12 mouse cellular contexts compared by ENCODE assay signal in the genomic region with DNA sequence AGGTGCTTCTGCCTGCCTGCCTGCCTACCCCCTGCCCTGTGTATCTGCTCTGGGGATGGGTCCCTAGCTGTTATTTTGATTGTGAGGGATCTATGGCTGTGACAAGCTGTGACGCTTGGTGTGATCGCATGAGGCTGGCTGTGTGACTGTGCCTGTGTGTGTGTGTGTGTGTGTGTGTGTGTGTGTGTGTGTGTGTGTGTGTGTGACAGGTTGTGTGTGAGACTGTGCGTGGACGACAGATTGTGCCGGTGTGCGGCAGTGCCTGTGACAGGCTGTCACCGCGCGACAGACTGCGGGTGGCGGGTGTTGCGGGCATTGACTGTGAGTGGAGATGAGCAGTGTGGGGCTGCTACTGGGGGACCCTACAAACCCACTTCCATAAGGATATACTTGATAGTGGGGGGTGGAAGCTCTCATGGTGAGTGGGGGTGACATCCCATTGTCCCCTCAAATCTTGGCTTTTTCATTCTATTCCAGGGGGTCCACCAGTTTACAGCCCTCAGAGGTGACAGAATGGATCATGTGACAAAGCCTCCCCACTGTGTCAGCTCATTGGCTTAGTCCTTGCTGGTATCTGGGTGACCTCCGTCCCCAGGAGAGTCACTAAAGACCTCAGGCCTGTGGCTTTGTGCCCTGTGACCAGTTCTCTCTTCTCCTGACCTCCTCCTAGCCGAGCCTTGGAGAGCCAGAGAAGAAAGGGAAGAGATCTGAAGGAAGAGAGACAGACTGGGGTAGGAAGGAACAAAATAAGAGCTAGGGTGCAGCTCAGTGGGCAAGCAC. TPM values are rescaled to one million over a fixed set of nuclear protein-coding genes. Genes with fewer than 3 reads are reported as not detected.
A peak's percentile ranks its signal among the peaks of the same experiment; 100 is the strongest.
DNase-seq lines count a peak whose midpoint lies in the region; ATAC-seq and TF ChIP-seq lines count a peak whose summit lies in the region.
"Had no signal": no experiment of that assay in that cellular context is flagged by ENCODE, and none has a peak within 500 bp of the region (broad histone marks: within the 10 kb centered on the region; RNA-seq: fewer than 3 reads in every experiment).

No protein-coding gene starts in this region.

- no peak overlapping the region for H3K9ac ChIP-seq in forebrain, embryonic 11.5 days (ENCODE audit: low read length)
- H3K9ac ChIP-seq in forebrain, embryonic 14.5 days (ENCODE audit: low read length) = peak overlapping the region; percentile 77
- H3K9ac ChIP-seq: neural tube, embryonic 15.5 days had no signal

- no peak overlapping the region for H3K4me2 ChIP-seq in forebrain, embryonic 11.5 days (ENCODE audit: low read depth, low read length, severe bottlenecking)
- H3K4me2 ChIP-seq in forebrain, embryonic 14.5 days (ENCODE audit: low read length) = peak overlapping the region; percentile 55

- peaks cover 28% of the 10 kb centered on the region for H3K4me1 ChIP-seq in forebrain, embryonic 10.5 days
- peaks cover 3% of the 10 kb centered on the region; the same call in 1 of the 2 replicates for H3K4me1 ChIP-seq in forebrain, embryonic 11.5 days (replicated peaks; ENCODE audit: control insufficient read depth, insufficient read depth, low read length)
- peaks cover 61% of the 10 kb centered on the region for H3K4me1 ChIP-seq in brown adipose tissue, adult 24 weeks (ENCODE audit: control insufficient read depth, insufficient read depth, insufficient read length, low read length)
- H3K4me1 ChIP-seq in forebrain, embryonic 14.5 days (ENCODE audit: control insufficient read depth, insufficient read depth, low read length) = peaks cover 64% of the 10 kb centered on the region

- 1% methylated on average over 13 of the region's 14 CpGs for WGBS in forebrain, embryonic 10.5 days
- WGBS in forebrain, embryonic 11.5 days = 4% methylated on average over 14 of the region's 14 CpGs
- 12% methylated on average over 14 of the region's 14 CpGs for WGBS in forebrain, embryonic 14.5 days

- ATAC-seq in forebrain, embryonic 11.5 days (replicated peaks; ENCODE audit: low FRiP score) = no peak
- peak; percentile 57 for ATAC-seq in forebrain, embryonic 14.5 days

- no peak overlapping the region for H3K27ac ChIP-seq in forebrain, embryonic 10.5 days
- H3K27ac ChIP-seq in forebrain, embryonic 11.5 days (ENCODE audit: low read depth, low read length) = no peak overlapping the region
- H3K27ac ChIP-seq in left cerebral cortex, adult 2 months = peak overlapping the region; percentile 85
- peak overlapping the region; percentile 75 for H3K27ac ChIP-seq in brown adipose tissue, adult 24 weeks (replicated peaks; ENCODE audit: low read depth, low read length)
- peak overlapping the region; percentile 78 for H3K27ac ChIP-seq in forebrain, embryonic 14.5 days (ENCODE audit: low read depth, low read length)

- peaks cover 100% of the 10 kb centered on the region for H3K27me3 ChIP-seq in forebrain, embryonic 10.5 days (ENCODE audit: poor library complexity, severe bottlenecking)
- peaks cover 91% of the 10 kb centered on the region for H3K27me3 ChIP-seq in forebrain, embryonic 11.5 days (ENCODE audit: control insufficient read depth, insufficient read depth, low read length)
- peaks cover 48% of the 10 kb centered on the region for H3K27me3 ChIP-seq in forebrain, embryonic 14.5 days (replicated peaks; ENCODE audit: control insufficient read depth, insufficient read depth, low read length)

- H3K36me3 ChIP-seq in forebrain, embryonic 10.5 days (replicated peaks) = no peaks in the 10 kb centered on the region
- H3K36me3 ChIP-seq in forebrain, embryonic 11.5 days (ENCODE audit: control insufficient read depth, insufficient read depth, low read length) = no peaks in the 10 kb centered on the region
- H3K36me3 ChIP-seq in forebrain, embryonic 14.5 days (ENCODE audit: control insufficient read depth, insufficient read depth, low read length) = 0 out of 2 replicates have a peak, but pooled peaks cover 2% of the 10 kb centered on the region
- H3K36me3 ChIP-seq: neural tube, embryonic 15.5 days had no signal

- peak; percentile 15 for DNase-seq in forebrain, embryonic 10.5 days (ENCODE audit: extremely low spot score, low spot score)
- DNase-seq in forebrain, embryonic 11.5 days (ENCODE audit: low spot score) = no peak
- peak in 1 of 2 experiments; percentile 41 for DNase-seq in left cerebral cortex, adult 2 months (ENCODE audit: extremely low spot score in 1 of 2, low spot score in 2 of 2)
- no peak for DNase-seq in left cerebral cortex, postnatal 4 days
- no peak for DNase-seq in forebrain, embryonic 14.5 days (ENCODE audit: low spot score)
- DNase-seq in spleen, adult 12 weeks (ENCODE audit: low spot score) = no peak
- no peak for DNase-seq in adrenal gland, adult 18-20 months (ENCODE audit: low spot score in 2 of 2)
- DNase-seq: adrenal gland, adult 8-10 months; kidney, postnatal 10 days; midbrain, embryonic 14.5 days had no signal

- H3K4me3 ChIP-seq in forebrain, embryonic 10.5 days = no peak overlapping the region
- no peak overlapping the region for H3K4me3 ChIP-seq in forebrain, embryonic 11.5 days (ENCODE audit: low read depth, low read length)
- H3K4me3 ChIP-seq in left cerebral cortex, adult 2 months = no peak overlapping the region
- no peak overlapping the region for H3K4me3 ChIP-seq in brown adipose tissue, adult 24 weeks (ENCODE audit: insufficient read depth, low read depth, low read length)
- H3K4me3 ChIP-seq in forebrain, embryonic 14.5 days (ENCODE audit: low read depth, low read length) = no peak overlapping the region
- H3K4me3 ChIP-seq: neural tube, embryonic 15.5 days had no signal

- intact Hi-C loops in left cerebral cortex, adult 2 months (cut with DNase I) = no loop called here
- intact Hi-C loops in left cerebral cortex, postnatal 4 days (cut with DNase I) = no loop called here

- no peaks in the 10 kb centered on the region for H3K9me3 ChIP-seq in forebrain, embryonic 10.5 days
- H3K9me3 ChIP-seq in forebrain, embryonic 11.5 days (ENCODE audit: control insufficient read depth, low read length) = no peaks in the 10 kb centered on the region
- no peaks in the 10 kb centered on the region for H3K9me3 ChIP-seq in forebrain, embryonic 14.5 days (replicated peaks; ENCODE audit: control insufficient read depth, low read length)
- H3K9me3 ChIP-seq: neural tube, embryonic 15.5 days had no signal

- TF ChIP-seq CTCF in left cerebral cortex, adult 2 months (IDR thresholded peaks at IDR 0.05) = no peak

RNA-seq across cellular contexts. Expression of gene Nfix, which starts 12.4 kb away (rescaled TPM):
- polyA plus RNA-seq in forebrain, embryonic 10.5 days (2016; fragmentation: Nextera tagmentation; extraction: Ambion mirVana) = 0.46 and 1.8 TPM in 2 replicates
- polyA plus RNA-seq in forebrain, embryonic 11.5 days (2014; fragmentation: Nextera tagmentation; extraction: Ambion mirVana) = 7.7 and 8.9 TPM in 2 replicates
- total RNA-seq in left cerebral cortex, adult 2 months (2021) = 100 to 1,000 TPM; 347 to 350 TPM
- 100 to 1,000 TPM; 674 to 782 TPM for total RNA-seq in left cerebral cortex, postnatal 4 days (2021)
- polyA plus RNA-seq in brown adipose tissue, adult 24 weeks (2012; ENCODE audit: insufficient read depth, insufficient read length, missing spikeins) = 74.6 and 78.4 TPM in 2 replicates
- polyA plus RNA-seq in forebrain, embryonic 14.5 days (2014; fragmentation: Nextera tagmentation; extraction: Ambion mirVana) = 237 and 318 TPM in 2 replicates
- total RNA-seq in adrenal gland, adult 18-20 months (2021) = 100 to 1,000 TPM in 1 of 2 experiments, 10 to 100 TPM in 1; 92.2 to 127 TPM

RNA-seq across cellular contexts. Expression of gene Dand5, which starts 34.9 kb away (rescaled TPM):
- 2.9 and 3.5 TPM in 2 replicates for polyA plus RNA-seq in forebrain, embryonic 10.5 days (2016; fragmentation: Nextera tagmentation; extraction: Ambion mirVana)
- polyA plus RNA-seq in forebrain, embryonic 11.5 days (2014; fragmentation: Nextera tagmentation; extraction: Ambion mirVana) = 5.5 and 6.4 TPM in 2 replicates
- total RNA-seq in left cerebral cortex, adult 2 months (2021) = 10 to 100 TPM in 1 of 2 experiments, 1 to 10 TPM in 1; 9.7 to 11.1 TPM
- total RNA-seq in left cerebral cortex, postnatal 4 days (2021) = 1 to 10 TPM; 4.9 to 5.5 TPM
- polyA plus RNA-seq in brown adipose tissue, adult 24 weeks (2012; ENCODE audit: insufficient read depth, insufficient read length, missing spikeins) = 7.2 and 9.4 TPM in 2 replicates
- polyA plus RNA-seq in forebrain, embryonic 14.5 days (2014; fragmentation: Nextera tagmentation; extraction: Ambion mirVana) = 8.6 and 9.4 TPM in 2 replicates
- 10 to 100 TPM; 10.6 to 10.8 TPM for total RNA-seq in adrenal gland, adult 18-20 months (2021)

RNA-seq across cellular contexts. Expression of gene Gadd45gip1, which starts 43.6 kb away (rescaled TPM):
- polyA plus RNA-seq in forebrain, embryonic 10.5 days (2016; fragmentation: Nextera tagmentation; extraction: Ambion mirVana) = 49.1 and 49.6 TPM in 2 replicates
- polyA plus RNA-seq in forebrain, embryonic 11.5 days (2014; fragmentation: Nextera tagmentation; extraction: Ambion mirVana) = 41.0 and 44.3 TPM in 2 replicates
- 10 to 100 TPM; 23.9 to 25.8 TPM for total RNA-seq in left cerebral cortex, adult 2 months (2021)
- 10 to 100 TPM; 18.4 to 18.9 TPM for total RNA-seq in left cerebral cortex, postnatal 4 days (2021)
- 32.2 and 37.2 TPM in 2 replicates for polyA plus RNA-seq in brown adipose tissue, adult 24 weeks (2012; ENCODE audit: insufficient read depth, insufficient read length, missing spikeins)
- 35.2 and 41.3 TPM in 2 replicates for polyA plus RNA-seq in forebrain, embryonic 14.5 days (2014; fragmentation: Nextera tagmentation; extraction: Ambion mirVana)
- total RNA-seq in adrenal gland, adult 18-20 months (2021) = 10 to 100 TPM; 62.0 to 71.1 TPM

RNA-seq across cellular contexts. Expression of gene Rad23a, which starts 52.8 kb away (rescaled TPM):
- polyA plus RNA-seq in forebrain, embryonic 10.5 days (2016; fragmentation: Nextera tagmentation; extraction: Ambion mirVana) = 130 and 137 TPM in 2 replicates
- 102 and 110 TPM in 2 replicates for polyA plus RNA-seq in forebrain, embryonic 11.5 days (2014; fragmentation: Nextera tagmentation; extraction: Ambion mirVana)
- 10 to 100 TPM; 77.7 to 77.8 TPM for total RNA-seq in left cerebral cortex, adult 2 months (2021)
- 10 to 100 TPM; 44.1 to 49.7 TPM for total RNA-seq in left cerebral cortex, postnatal 4 days (2021)
- 73.3 and 79.3 TPM in 2 replicates for polyA plus RNA-seq in brown adipose tissue, adult 24 weeks (2012; ENCODE audit: insufficient read depth, insufficient read length, missing spikeins)
- polyA plus RNA-seq in forebrain, embryonic 14.5 days (2014; fragmentation: Nextera tagmentation; extraction: Ambion mirVana) = 87.3 and 88.1 TPM in 2 replicates
- 100 to 1,000 TPM; 109 to 113 TPM for total RNA-seq in adrenal gland, adult 18-20 months (2021)

RNA-seq across cellular contexts. Expression of gene Calr, which starts 59.0 kb away (rescaled TPM):
- polyA plus RNA-seq in forebrain, embryonic 10.5 days (2016; fragmentation: Nextera tagmentation; extraction: Ambion mirVana) = 735 and 764 TPM in 2 replicates
- polyA plus RNA-seq in forebrain, embryonic 11.5 days (2014; fragmentation: Nextera tagmentation; extraction: Ambion mirVana) = 722 and 731 TPM in 2 replicates
- 100 to 1,000 TPM; 459 to 496 TPM for total RNA-seq in left cerebral cortex, adult 2 months (2021)
- total RNA-seq in left cerebral cortex, postnatal 4 days (2021) = 100 to 1,000 TPM; 528 to 548 TPM
- 211 and 306 TPM in 2 replicates for polyA plus RNA-seq in brown adipose tissue, adult 24 weeks (2012; ENCODE audit: insufficient read depth, insufficient read length, missing spikeins)
- 514 and 606 TPM in 2 replicates for polyA plus RNA-seq in forebrain, embryonic 14.5 days (2014; fragmentation: Nextera tagmentation; extraction: Ambion mirVana)
- total RNA-seq in adrenal gland, adult 18-20 months (2021) = 100 to 1,000 TPM; 606 to 686 TPM

Comparison
In these comparisons a context has a peak if more than half of its experiments do, and no peak if none do; other contexts are left out.
1. H3K27ac ChIP-seq: peak in left cerebral cortex, adult 2 months (single experiment), brown adipose tissue, adult 24 weeks (single experiment) and forebrain, embryonic 14.5 days (single experiment); none in forebrain, embryonic 10.5 days (single experiment) and forebrain, embryonic 11.5 days (single experiment).